Mouse (Mus musculus): ENCODE measurements around the gene Fgf8.

The Fgf8 gene

DNA sequence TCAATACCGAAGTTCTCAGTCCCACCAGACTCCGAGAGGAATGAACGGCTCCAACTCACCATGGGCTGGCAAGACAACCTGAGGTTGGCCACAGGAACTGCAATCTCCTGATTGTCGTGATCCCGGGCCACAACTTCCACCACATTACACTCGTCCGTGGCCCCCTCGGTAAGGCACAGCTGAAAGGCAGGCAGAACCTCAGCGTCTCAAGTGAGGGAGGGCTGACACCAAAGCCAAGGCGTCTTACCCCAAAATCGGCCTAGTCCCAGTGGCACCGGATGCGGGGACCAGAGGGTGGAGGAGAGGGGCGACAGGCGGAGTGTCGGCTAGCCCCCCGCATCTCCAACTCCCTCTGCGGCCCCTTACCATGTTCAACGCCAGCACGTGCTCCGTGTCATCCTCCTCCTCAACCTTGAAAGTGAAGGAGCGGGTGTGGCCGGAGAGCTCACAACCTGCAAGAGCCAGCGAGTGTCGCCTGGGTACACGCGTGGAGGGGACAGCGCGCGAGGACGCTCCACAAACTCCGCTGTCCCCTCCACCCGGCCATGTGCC lies 6.1 kb upstream of the Fgf8 start:
- DNase-seq (ENCODE audit: low read depth, low spot score), result no peak

DNA sequence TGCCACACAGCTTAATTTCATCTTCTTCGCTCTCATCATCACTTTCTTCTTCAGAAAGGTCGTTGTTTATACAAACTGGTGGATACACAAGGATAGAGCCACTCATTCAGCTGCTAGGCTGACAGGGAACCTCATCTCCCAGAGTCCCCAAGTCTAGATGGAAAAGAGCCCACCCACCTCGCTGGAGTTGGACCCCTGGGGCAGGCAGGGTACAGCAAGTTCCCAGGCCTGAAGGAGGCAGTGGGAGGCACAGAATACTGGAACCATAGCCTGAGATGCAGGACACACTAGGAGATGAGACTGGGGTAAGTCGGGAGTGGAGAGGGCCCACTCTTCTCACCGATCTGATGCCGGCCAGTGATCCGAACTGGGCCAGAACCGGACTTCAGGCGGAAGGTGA lies 5.5 kb upstream of the Fgf8 start:
- no peak for DNase-seq (ENCODE audit: low read depth, low spot score)

- DNase-seq (ENCODE audit: low read depth, low spot score), result peak; percentile 87
Observed at GRCm38 (mm10) chr19:45747028-45747867, 4.5 kb upstream of the Fgf8 start.

DNA sequence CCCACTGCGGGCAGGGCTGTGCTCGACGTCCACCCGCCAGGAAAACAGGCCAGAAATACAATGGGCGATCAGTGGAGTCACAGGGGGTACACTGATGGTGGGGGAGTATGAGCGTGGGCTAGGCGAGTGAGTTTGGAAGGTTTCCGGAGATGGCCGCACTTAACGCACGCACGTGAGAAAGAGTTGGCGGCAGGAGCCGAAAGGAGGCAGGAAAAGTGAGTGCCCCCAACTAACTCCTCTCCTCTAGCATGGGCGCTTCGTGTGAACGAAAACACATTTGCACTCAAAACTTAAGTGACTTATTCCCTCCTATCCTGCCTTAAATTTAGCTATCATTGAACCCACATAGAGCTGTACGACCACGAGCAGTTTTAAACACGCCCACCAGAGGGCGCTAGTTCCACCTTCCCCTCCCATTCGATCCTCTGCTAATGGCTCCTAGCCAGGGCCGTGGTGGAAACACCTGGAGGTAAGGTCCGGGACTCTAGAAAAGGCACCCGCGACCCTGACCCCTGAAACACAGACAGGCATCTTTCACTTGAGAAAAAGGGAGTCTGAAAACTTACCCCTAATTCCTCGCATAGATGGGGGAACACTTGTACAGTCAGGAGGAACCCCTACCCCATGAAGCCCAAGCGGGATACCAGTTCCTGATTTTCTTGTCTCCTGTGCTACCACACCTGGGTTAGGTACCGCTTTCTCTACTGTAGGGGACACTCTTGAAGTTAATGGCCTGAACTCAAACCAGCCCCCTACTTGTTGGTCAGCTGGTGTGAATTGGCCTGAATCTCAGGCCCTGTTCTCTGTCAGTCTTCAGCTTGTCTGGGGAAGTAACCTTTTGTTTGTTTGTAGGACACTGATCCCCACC lies 3.7 kb upstream of the Fgf8 start:
- DNase-seq (ENCODE audit: low read depth, low spot score), result peak; percentile 84

DNA sequence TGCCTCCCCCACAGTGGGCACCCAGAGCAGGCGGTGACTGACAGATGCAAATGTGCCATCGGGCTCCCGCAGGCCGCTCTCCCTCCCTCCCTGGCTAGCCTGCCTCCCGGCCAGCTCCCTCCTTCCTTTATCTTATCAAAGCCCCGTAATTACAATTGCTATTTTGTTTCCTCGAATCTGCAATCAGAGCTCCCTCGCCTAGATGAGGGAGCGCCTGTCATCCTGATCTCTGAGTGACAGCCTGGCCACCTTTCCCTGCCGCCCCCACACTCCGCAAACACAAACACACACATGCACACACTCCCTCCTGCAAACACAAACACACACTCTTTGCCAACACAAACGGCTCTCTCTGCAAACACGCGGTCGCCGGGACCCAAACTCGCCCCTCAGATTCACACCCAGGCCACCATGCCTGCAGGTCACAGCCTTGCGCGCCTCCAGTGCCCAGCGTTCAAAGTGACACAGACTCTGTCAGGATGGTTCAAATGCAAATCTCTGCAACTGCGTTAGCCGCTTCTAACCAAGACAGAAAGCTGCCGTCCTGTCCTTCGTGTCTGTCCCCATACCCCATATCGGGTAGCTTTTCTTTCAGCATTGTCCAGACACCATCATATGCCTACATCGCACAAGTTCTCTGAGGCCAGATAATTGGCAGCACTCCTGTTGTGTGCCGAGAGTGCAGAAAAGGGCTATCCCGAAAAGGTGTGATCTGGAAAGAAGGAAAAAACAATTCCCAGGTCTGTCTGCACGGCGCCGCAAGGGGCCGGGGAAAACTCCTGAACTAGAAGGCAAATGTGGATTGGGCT lies 2.8 kb upstream of the Fgf8 start:
- no peak for DNase-seq (ENCODE audit: low read depth, low spot score)

DNA sequence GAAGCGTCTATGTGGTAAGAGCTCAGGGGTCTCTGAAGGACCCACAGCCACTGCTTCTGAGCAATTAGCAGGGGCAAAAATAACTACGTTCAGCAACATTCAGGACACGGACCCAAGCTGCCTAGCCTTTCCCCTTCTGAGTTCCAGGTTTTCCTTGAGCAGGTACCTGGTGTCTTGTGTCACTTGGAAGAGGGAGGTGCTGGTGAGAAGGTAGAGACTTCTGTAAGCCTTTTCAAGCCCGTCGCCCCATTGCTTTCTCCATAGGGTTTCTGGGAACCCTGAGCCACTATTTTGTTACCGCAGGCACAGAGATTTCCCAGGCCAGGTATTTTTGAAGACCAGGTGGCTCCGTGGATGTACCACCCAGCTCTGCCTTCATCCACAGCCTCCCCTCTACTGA lies 904 bp upstream of the Fgf8 start:
- DNase-seq (ENCODE audit: low read depth, low spot score), result no peak

DNA sequence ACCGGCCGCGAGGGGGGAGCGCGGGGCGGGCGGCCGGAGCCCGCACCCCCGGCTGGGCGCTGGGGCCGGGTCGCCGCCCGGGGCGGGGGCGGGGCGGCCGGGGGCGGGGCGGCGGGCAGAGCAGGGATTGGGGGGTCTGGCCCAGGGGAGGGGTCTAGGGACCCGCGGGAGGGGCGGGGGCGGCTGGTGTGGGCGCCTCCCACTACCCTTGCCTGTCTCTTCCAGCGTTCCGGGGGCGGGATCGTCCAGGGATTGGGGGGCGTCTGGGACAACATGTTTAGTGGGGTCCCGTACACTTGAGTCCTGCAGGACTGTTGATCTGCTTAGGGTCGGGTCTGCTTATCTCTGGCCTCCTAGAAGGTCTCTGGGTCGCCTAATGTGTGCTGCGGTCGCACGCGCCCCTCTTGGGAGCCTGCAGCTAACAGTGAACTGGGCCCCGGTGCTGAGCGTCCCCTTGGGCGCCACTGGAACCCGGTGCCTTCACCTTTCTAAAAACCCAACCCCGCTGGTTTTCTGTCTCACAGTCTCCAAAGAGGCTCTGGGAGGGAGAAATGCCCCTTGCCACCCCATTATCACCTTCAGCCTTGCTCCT lies 365 bp upstream of the Fgf8 start:
- DNase-seq (ENCODE audit: low read depth, low spot score), result no peak

- DNase-seq (ENCODE audit: low read depth, low spot score), result no peak
Observed at GRCm38 (mm10) chr19:45741431-45742217, 1.1 kb downstream of the Fgf8 start.

- DNase-seq (ENCODE audit: low read depth, low spot score), result no peak
Observed at GRCm38 (mm10) chr19:45740817-45741216, 1.9 kb downstream of the Fgf8 start.

DNA sequence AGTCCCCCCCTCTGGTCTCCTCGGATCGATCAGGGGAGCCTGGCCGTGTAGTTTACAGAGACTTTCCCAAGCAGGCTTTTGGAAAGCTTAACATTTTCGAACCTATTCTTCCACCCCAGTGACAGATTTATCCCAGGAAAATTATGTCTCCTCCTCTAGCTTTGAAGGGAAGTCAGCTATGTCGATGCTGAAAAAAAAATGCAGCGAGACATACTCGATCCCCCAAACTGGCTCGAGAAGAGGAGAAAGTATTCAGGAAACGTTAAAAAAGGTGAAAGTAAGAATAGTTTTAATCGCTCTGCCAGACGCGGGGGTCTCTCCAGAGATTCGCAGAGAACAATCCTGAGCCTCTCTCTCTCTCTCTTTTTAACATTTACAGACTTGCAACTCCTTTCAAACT lies 2.5 kb downstream of the Fgf8 start:
- DNase-seq (ENCODE audit: low read depth, low spot score), result no peak

GRCm38 (mm10) chr19:45738521-45738920 lies 4.2 kb downstream of the Fgf8 start:
- no peak for DNase-seq (ENCODE audit: low read depth, low spot score)

- DNase-seq (ENCODE audit: low read depth, low spot score), result no peak
Observed at GRCm38 (mm10) chr19:45737846-45738484, 4.8 kb downstream of the Fgf8 start.

- DNase-seq (ENCODE audit: low read depth, low spot score), result no peak
Observed at GRCm38 (mm10) chr19:45737208-45737845, 5.4 kb downstream of the Fgf8 start.

GRCm38 (mm10) chr19:45736855-45737207 lies 5.9 kb downstream of the Fgf8 start:
- no peak for DNase-seq (ENCODE audit: low read depth, low spot score)

DNA sequence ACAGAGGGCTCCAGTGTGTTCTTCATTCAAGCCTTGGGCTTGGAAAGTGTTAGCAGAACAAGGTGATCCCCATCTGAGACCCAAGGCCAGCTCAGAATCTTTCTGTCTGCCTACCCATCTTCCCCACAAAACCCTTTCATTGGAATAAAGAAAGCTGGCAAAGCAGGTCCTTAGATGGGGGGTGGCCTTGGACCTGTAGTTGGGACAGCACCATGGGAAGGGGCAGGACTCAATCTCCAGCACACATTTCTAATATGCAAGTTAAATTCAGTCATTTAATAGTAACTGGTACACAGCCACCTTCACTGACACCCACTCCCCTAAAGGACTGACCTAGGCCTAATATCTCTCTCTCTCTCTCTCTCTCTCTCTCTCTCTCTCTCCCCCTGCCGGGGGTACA lies 6.5 kb downstream of the Fgf8 start:
- DNase-seq (ENCODE audit: low read depth, low spot score), result no peak

DNA sequence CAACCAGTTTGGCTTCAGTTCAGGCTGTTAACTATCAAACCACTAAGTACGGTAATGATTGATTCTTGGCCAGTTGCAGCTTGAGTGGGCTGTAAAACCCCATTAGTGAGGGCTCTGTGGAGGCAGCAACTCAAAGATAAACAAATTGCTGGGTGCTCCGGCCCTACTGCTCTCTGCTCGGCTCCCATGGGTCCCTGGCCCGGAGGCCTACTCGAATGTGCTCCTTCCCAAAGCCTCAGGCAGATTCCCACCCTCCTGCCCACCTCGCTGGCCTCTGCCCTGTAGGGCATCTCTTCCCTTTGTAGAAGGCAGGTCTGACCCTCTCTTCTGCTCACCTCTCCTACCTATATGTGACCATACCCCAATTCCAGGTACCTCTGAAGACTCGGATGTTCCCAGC lies 8.0 kb downstream of the Fgf8 start:
- DNase-seq (ENCODE audit: low read depth, low spot score), result no peak

- DNase-seq (ENCODE audit: low read depth, low spot score), result no peak
Observed at GRCm38 (mm10) chr19:45734191-45734590, 8.5 kb downstream of the Fgf8 start.

DNA sequence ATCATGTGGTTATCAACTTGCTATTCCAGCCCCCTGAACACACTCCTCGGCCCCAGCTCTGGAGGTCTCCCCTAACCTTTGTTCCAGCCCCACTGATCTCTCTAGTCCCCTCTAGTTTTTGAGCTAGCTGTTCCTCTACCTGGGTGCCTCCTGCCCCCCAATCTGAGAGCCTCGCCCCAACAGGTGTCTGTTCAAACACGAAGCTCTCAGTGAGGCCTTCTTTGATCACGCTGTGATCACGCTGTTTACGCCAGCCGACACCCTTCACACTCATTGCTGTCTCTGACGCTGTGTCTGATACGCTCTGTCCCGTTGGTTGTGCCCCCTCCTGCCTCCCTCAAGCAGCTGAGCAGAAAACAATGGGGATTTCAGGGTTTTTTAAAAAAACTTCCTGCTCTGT lies 9.2 kb downstream of the Fgf8 start:
- no peak for DNase-seq (ENCODE audit: low read depth, low spot score)

DNA sequence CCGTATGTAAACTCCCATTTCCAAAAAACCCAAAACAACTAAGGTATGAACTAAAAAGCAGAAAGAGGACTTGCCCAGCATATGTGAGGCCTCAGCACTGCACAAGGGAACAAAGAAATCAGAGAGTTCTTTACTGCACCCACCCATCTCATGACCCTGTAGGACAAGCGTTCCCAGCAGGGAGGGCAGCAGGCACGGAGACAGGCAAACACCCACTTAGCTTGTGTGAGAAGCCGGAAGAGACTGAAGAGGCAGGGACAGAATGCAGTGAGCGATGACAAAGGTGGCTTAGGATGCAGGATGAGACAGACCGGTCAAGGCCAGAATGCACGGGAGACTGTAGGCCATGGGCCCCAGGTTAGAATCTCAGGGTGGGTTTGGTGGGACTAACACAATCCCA lies 11.1 kb downstream of the Fgf8 start:
- no peak for DNase-seq (ENCODE audit: low read depth, low spot score)

DNA sequence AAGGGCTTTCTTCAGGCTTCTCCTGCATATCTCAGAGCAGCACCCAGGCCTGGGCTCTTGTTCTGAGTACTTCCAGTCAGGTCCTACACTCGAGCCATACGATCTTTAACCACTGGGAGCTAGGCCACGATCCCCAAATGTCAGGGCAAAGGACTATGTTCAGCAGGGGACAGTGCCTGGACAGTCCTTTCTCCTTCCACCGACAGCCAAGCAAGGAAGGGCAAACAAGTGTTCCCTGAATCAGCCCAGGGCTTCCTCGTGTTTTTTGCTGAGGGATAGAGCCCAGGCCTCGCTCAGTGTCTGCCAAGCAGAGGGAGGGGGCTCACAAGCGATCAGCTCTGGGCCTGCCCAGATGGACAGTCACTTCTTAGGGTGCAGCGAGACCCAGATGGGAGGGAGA lies 12.7 kb downstream of the Fgf8 start:
- no peak for DNase-seq (ENCODE audit: low read depth, low spot score)
